Mouse (Mus musculus) embryonic facial prominence, embryonic 13.5 days (tissue): Measurements from ENCODE around the gene Gatd1. TPM values are rescaled to one million over a fixed set of nuclear protein-coding genes. Genes with fewer than 3 reads are reported as not detected.
A peak's percentile ranks its signal among the peaks of the same experiment; 100 is the strongest.
"Not testable (repeated sequence)": the region's sequence is repeated elsewhere in the genome, so short reads cannot be mapped to it uniquely, and the experiment has no call there.

Experiments
- ATAC-seq: fragments of 200-750 bp; cut with Nextera tagmentation; 2 replicates; pipeline ENCODE4 v1.8.0; 2017; ENCODE audit warnings: low read depth; ENCODE audit not compliant: insufficient number of reproducible peaks, insufficient read depth, low FRiP score, low TSS enrichment
- H3K27ac ChIP-seq: fragments of 300-500 bp; sonication (generic); 2 replicates; pipeline ENCODE4 v1.5.1; 2015; ENCODE audit warnings: moderate library complexity, mild to moderate bottlenecking, inconsistent platforms
- H3K27me3 ChIP-seq: fragments of 300-500 bp; sonication (generic); 2 replicates; pipeline ENCODE4 v1.6.1; 2015; ENCODE audit warnings: mild to moderate bottlenecking, inconsistent platforms
- H3K36me3 ChIP-seq: fragments of 300-500 bp; sonication (generic); 2 replicates; pipeline ENCODE4 v1.6.1; 2015; ENCODE audit warnings: mild to moderate bottlenecking, inconsistent platforms
- H3K4me1 ChIP-seq: fragments of 300-500 bp; sonication (generic); 2 replicates; pipeline ENCODE4 v1.6.1; 2015; ENCODE audit warnings: inconsistent platforms
- H3K4me2 ChIP-seq: fragments of 300-500 bp; sonication (generic); 2 replicates; pipeline ENCODE4 v1.6.1; 2015; ENCODE audit warnings: moderate library complexity, mild to moderate bottlenecking, inconsistent platforms
- H3K4me3 ChIP-seq: fragments of 300-500 bp; sonication (generic); 2 replicates; pipeline ENCODE4 v1.5.1; 2015; ENCODE audit warnings: mild to moderate bottlenecking, inconsistent platforms
- H3K9ac ChIP-seq: fragments of 300-500 bp; sonication (generic); 2 replicates; pipeline ENCODE4 v1.6.1; 2015; ENCODE audit warnings: mild to moderate bottlenecking, inconsistent platforms
- H3K9me3 ChIP-seq: fragments of 300-500 bp; sonication (generic); 2 replicates; pipeline ENCODE4 v1.6.1; 2016; ENCODE audit warnings: inconsistent platforms
- WGBS: fragments of 180-500 bp; shearing (Covaris S2); methylation state at CpG from one replicate; pipeline ENCODE4 v1.1.7; 2015; ENCODE audit warnings: mixed read lengths; 5-methylcytosine and 5-hydroxymethylcytosine counted together
- polyA plus RNA-seq: library from polyadenylated mRNA; unstranded; fragments of >200 nt; fragmentation: Nextera tagmentation; extraction: Ambion mirVana; gene quantifications from 2 replicates; pipeline ENCODE4 v1.2.1, GENCODE M21; 2015

Gatd1 gene
- polyA plus RNA-seq, 1 experiment from 2014 or later, result 74.2 TPM

DNA sequence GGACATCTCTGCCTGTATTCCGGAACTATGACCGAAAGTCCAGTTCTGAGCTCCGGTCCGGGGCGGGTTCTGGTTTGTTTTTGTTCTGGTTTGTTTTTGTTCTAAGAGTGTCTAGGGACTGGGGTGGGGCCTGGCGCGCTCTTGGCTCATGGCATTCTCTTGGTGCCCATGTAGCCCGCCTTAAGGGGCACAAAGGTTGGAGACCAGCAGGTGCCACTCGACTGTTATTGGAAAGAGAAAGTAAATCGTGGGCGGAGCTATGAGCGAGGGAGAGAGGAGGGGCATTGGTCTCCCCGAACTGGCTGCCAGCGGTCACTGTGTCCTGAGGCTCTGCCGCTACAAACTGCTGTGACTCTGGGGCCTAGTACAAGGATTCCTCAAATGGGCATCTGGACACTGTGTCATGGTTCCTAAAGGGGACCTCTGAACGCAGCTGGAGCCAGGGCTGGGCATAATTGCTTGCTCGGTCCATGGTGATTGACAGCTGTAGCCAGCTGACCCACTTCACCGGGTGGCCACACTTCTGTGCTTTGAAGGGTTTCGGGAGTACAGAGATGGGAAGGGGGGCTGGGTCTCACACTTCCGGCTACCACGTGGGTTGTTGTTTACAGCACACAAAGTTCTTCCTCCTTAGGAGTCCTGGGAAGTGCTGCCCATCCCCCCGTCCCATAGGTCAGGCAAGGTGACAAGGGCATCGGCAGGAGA is 41.8 kb upstream of the Gatd1 start:
- peak overlapping the region; percentile 98 for H3K4me2 ChIP-seq
- H3K27me3 ChIP-seq, result peaks cover 38% of the 10 kb centered on the region
- H3K4me1 ChIP-seq, result peaks cover 16% of the 10 kb centered on the region
- peak overlapping the region; percentile 76 for H3K9ac ChIP-seq
- peak overlapping the region; percentile 66 for H3K4me3 ChIP-seq
- H3K9me3 ChIP-seq, result no peaks in the 10 kb centered on the region
- peak overlapping the region; percentile 28; the same call in 1 of the 2 replicates for H3K27ac ChIP-seq
- ATAC-seq, result no peak
- peaks cover 20% of the 10 kb centered on the region for H3K36me3 ChIP-seq
- 2% methylated on average over 23 of the region's 23 CpGs for WGBS

DNA sequence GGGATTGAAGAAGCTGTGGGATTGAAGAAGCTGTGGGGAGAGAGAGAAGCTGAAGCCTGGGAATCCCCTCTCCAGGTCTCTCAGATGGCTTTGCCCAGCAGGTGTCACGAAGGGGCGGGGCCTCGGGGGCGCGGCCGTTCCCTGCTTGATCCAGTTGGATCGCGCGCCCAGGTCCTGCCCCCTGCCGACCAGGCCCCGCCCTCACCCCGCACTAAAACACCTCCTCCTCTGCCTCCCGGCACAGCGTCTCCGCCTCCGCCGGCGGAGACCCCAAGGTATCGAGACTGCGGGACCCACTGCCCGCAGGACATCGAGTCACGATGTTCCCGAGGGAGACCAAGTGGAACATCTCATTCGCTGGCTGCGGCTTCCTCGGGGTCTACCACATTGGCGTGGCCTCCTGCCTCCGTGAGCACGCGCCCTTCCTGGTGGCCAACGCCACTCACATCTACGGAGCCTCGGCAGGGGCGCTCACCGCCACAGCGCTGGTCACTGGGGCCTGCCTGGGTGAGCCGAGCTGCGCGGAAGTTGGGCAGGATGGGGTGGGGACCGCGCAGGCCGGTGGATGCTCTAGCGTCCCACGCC is 41.1 kb upstream of the Gatd1 start, which contains the start of gene Pnpla2:
Gene Pnpla2, plus strand, starts transcription at position 232 of the 585 bp plus-strand sequence.
- WGBS, result under 1% methylated on average over 39 of the region's 45 CpGs
- Histone ChIP-seq H3K27me3 (peaks cover 31% of the 10 kb centered on the region), H3K27ac (peak within 1 kb of the TSS; percentile 28; the same call in 1 of the 2 replicates), H3K4me3 (peak within 1 kb of the TSS; percentile 66), H3K36me3 (peaks cover 27% of the 10 kb centered on the region), H3K9me3 (no peaks in the 10 kb centered on the region), H3K4me2 (peak within 1 kb of the TSS; percentile 98), H3K9ac (peak within 1 kb of the TSS; percentile 76), H3K4me1 (peaks cover 15% of the 10 kb centered on the region)
- ATAC-seq, result peak; percentile 73

DNA sequence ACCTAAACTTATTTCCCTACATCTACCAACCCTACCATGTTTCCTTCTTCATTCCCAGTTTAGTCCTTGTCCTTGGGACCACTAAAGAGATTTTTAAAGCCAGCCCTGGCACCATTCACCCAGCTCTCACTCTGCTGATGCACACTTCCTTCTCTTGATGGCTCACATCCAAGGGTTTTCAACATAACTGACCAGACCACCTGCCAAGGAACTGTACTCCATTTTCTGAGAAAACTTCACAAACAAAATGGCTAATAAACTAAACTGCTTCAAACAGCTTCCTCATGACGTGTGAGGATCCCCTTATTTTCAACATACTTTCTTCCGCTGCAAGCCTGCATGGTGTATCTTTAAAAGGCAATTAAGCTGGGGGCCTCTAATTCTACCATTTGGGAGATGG is 39.7 kb upstream of the Gatd1 start:
- Histone ChIP-seq H3K9ac (no peak overlapping the region), H3K4me3 (no peak overlapping the region), H3K36me3 (peaks cover 37% of the 10 kb centered on the region), H3K27me3 (peaks cover 17% of the 10 kb centered on the region), H3K27ac (no peak overlapping the region), H3K4me2 (no peak overlapping the region), H3K9me3 (no peaks in the 10 kb centered on the region), H3K4me1 (peaks cover 24% of the 10 kb centered on the region)
- WGBS, result 78% methylated on average over 2 of the region's 2 CpGs
- no peak for ATAC-seq

DNA sequence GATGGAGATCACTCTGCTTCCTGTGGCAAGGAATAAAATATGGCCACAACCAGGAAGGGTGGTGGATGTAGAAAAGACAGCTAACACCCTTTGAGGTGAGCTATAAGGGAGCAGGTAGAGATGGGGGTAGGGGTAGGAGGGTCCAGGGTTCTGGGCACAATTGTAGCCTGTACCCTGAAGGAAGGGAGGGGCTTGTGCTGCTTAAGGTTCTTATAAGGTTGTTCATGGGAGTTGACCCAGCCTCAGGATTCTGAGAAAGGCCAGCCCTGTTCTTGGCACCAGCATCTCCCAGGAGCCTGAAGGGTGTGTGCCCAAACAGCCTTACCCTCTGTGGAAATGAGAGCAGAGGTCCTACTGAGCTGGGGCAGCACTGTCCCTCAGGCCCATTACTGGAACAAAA is 38.0 kb upstream of the Gatd1 start:
- Histone ChIP-seq H3K9ac (no peak overlapping the region), H3K27me3 (peaks cover 10% of the 10 kb centered on the region; the same call in 1 of the 2 replicates), H3K27ac (no peak overlapping the region), H3K4me1 (peaks cover 29% of the 10 kb centered on the region), H3K36me3 (peaks cover 40% of the 10 kb centered on the region), H3K4me3 (no peak overlapping the region), H3K4me2 (no peak overlapping the region), H3K9me3 (no peaks in the 10 kb centered on the region)
- ATAC-seq, result no peak

GRCm38 (mm10) chr7:141447110-141447991 is 33.4 kb upstream of the Gatd1 start, which contains the start of gene Rplp2:
Gene Rplp2 (plus strand): TSS chr7:141447370.
- peak within 1 kb of the TSS; percentile 81 for H3K4me3 ChIP-seq
- peak within 1 kb of the TSS; percentile 76 for H3K4me2 ChIP-seq
- H3K9ac ChIP-seq, result peak within 1 kb of the TSS; percentile 95
- WGBS, result under 1% methylated on average over 63 of the region's 63 CpGs
- H3K27ac ChIP-seq, result peak within 1 kb of the TSS; percentile 87
- no peaks in the 10 kb centered on the region for H3K27me3 ChIP-seq
- H3K4me1 ChIP-seq, result peaks cover 37% of the 10 kb centered on the region
- H3K36me3 ChIP-seq, result peaks cover 39% of the 10 kb centered on the region
- H3K9me3 ChIP-seq, result no peaks in the 10 kb centered on the region
- ATAC-seq, result peak; percentile 85

GRCm38 (mm10) chr7:141446374-141446773 is 32.4 kb upstream of the Gatd1 start:
- not testable (repeated sequence) for H3K27me3 ChIP-seq, H3K4me3 ChIP-seq, H3K9me3 ChIP-seq, H3K9ac ChIP-seq, H3K27ac ChIP-seq, ATAC-seq
- 83% methylated on average over 3 of the region's 3 CpGs for WGBS
- Histone ChIP-seq H3K36me3 (peaks cover 34% of the 10 kb centered on the region), H3K4me2 (peak overlapping the region; percentile 76), H3K4me1 (peaks cover 46% of the 10 kb centered on the region)

GRCm38 (mm10) chr7:141443828-141444237 is 29.9 kb upstream of the Gatd1 start, which contains the start of gene Pidd1:
Gene Pidd1 (minus strand): TSS chr7:141444025.
- peak within 1 kb of the TSS; percentile 75 for H3K9ac ChIP-seq
- peak within 1 kb of the TSS; percentile 86 for H3K4me2 ChIP-seq
- peak within 1 kb of the TSS; percentile 53 for H3K27ac ChIP-seq
- WGBS, result under 1% methylated on average over 25 of the region's 25 CpGs
- H3K27me3 ChIP-seq, result no peaks in the 10 kb centered on the region
- H3K4me3 ChIP-seq, result peak within 1 kb of the TSS; percentile 52
- peaks cover 33% of the 10 kb centered on the region for H3K36me3 ChIP-seq
- peaks cover 46% of the 10 kb centered on the region for H3K4me1 ChIP-seq
- ATAC-seq, result peak; percentile 58
- no peaks in the 10 kb centered on the region for H3K9me3 ChIP-seq

DNA sequence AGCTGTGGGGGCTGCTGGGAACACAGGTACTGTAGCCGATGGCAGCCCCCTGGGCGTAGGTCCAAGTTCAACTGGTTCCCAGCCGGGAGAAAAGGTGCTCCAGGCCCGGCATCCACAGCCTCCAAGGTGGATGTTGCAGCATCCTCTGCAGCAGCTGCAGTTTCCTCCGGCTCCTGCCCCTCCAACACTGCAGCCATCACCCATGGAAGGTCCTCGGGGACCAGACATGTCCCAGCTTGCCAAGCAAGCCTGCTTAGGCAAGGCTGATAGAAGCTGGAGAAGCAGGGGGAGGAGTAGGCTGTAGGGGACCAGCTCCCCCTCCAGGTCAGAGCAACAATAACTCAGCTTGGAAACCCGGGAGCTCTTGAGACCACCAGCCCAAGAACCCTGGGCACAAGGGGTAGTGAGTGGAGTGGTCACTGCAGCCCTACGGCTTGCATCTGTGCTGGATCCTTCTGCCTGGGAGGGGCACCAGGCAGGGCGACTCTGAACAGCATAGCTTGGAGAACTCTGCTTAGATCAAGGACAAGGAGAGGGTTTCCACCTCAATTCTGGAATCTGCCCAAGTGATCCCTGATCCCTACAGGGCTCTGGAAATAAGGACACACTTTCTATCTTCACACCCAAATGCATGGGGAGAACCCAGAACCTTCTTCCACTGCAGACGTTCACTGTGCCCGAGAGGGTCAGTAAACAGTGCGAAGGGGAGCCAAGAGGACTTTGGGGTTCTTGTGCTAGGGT is 29.3 kb upstream of the Gatd1 start:
- Histone ChIP-seq H3K4me1 (peaks cover 40% of the 10 kb centered on the region), H3K9me3 (no peaks in the 10 kb centered on the region), H3K4me3 (peak overlapping the region; percentile 52), H3K4me2 (peak overlapping the region; percentile 86), H3K27ac (peak overlapping the region; percentile 53), H3K9ac (peak overlapping the region; percentile 75), H3K36me3 (peaks cover 34% of the 10 kb centered on the region), H3K27me3 (no peaks in the 10 kb centered on the region)
- 19% methylated on average over 12 of the region's 12 CpGs for WGBS
- 0 out of 2 replicates have a peak, but pooled peaks have one; percentile 0 for ATAC-seq

- peak overlapping the region; percentile 75 for H3K9ac ChIP-seq
- H3K9me3 ChIP-seq, result no peaks in the 10 kb centered on the region
- peak overlapping the region; percentile 52 for H3K4me3 ChIP-seq
- no peak overlapping the region for H3K27ac ChIP-seq
- H3K27me3 ChIP-seq, result no peaks in the 10 kb centered on the region
- ATAC-seq, result no peak
- 89% methylated on average over 13 of the region's 13 CpGs for WGBS
- peak overlapping the region; percentile 86 for H3K4me2 ChIP-seq
- H3K36me3 ChIP-seq, result peaks cover 38% of the 10 kb centered on the region
- peaks cover 46% of the 10 kb centered on the region for H3K4me1 ChIP-seq
Observed at GRCm38 (mm10) chr7:141442199-141442598, 28.3 kb upstream of the Gatd1 start.

GRCm38 (mm10) chr7:141441460-141441859 is 27.5 kb upstream of the Gatd1 start:
- Histone ChIP-seq H3K9me3 (no peaks in the 10 kb centered on the region), H3K36me3 (peaks cover 38% of the 10 kb centered on the region), H3K4me3 (0 out of 2 replicates have a peak overlapping the region, but pooled peaks have one; percentile 52), H3K4me2 (0 out of 2 replicates have a peak overlapping the region, but pooled peaks have one; percentile 5), H3K27me3 (no peaks in the 10 kb centered on the region), H3K9ac (peak overlapping the region; percentile 75), H3K4me1 (peaks cover 49% of the 10 kb centered on the region), H3K27ac (no peak overlapping the region)
- 90% methylated on average over 9 of the region's 9 CpGs for WGBS
- no peak for ATAC-seq
